Mouse (Mus musculus) testis, adult 2 months (tissue): Measurements from ENCODE around the gene Dnase2a.

ENCODE experiments used
- CTCF ChIP-seq: fragments of 200-500 bp; IDR thresholded peaks from 2 replicates; pipeline ENCODE4 v1.5.1; 2012; ENCODE audit warnings: low read depth, mild to moderate bottlenecking, inconsistent platforms, low read length, moderate library complexity; ENCODE audit not compliant: control insufficient read depth, insufficient read depth, insufficient replicate concordance
- POLR2A ChIP-seq: fragments of 200-500 bp; IDR thresholded peaks from 2 replicates; pipeline ENCODE4 v1.6.1; 2012; ENCODE audit warnings: low read depth, mild to moderate bottlenecking, inconsistent platforms, low read length, moderate library complexity; ENCODE audit not compliant: control insufficient read depth

GRCm38 (mm10) chr8:84937620-84938485 lies 29.5 kb downstream of the Dnase2a start:
- no peak for TF ChIP-seq POLR2A
- no peak for TF ChIP-seq CTCF
